Mouse (Mus musculus) spleen, adult 2 months (tissue): Measurements from ENCODE around the gene Spred3.
"Not testable (repeated sequence)": the region's sequence is repeated elsewhere in the genome, so short reads cannot be mapped to it uniquely, and the experiment has no call there.

Source experiments
- CTCF ChIP-seq: fragments of 200-500 bp; IDR thresholded peaks from 2 replicates; pipeline ENCODE4 v1.5.1; 2011; ENCODE audit warnings: mild to moderate bottlenecking, inconsistent platforms; ENCODE audit not compliant: insufficient read depth, insufficient read length, insufficient replicate concordance; ENCODE audit errors: extremely low read depth
- POLR2A ChIP-seq: fragments of 200-500 bp; IDR thresholded peaks from 2 replicates; pipeline ENCODE4 v1.6.1; 2011; ENCODE audit warnings: low read depth, low read length, inconsistent platforms

- not testable (repeated sequence) for TF ChIP-seq POLR2A, CTCF
Observed at GRCm38 (mm10) chr7:29194230-29194629, 24.0 kb upstream of the Spred3 start.
